Mouse (Mus musculus): Measurements from ENCODE around the gene Pkd2.

- no peak for TF ChIP-seq CTCF (IDR thresholded peaks at IDR 0.05; ENCODE audit: low read depth)
- no peak for TF ChIP-seq EP300 (optimal IDR thresholded peaks at IDR 0.05)
These were observed 16.4 kb upstream of the Pkd2 start for GRCm38 (mm10) chr5:104442850-104443249.
